Comparison of ENCODE assay signal across 9 mouse cellular contexts in genomic region chr7:141047581-141048225, GRCm38 (mm10). TPM values are rescaled to one million over a fixed set of nuclear protein-coding genes. Genes with fewer than 3 reads are reported as not detected.
DNase-seq lines count a peak whose midpoint lies in the region; ATAC-seq and TF ChIP-seq lines count a peak whose summit lies in the region.
"Had no signal": no experiment of that assay in that cellular context is flagged by ENCODE, and none has a peak within 500 bp of the region (broad histone marks: within the 10 kb centered on the region; RNA-seq: fewer than 3 reads in every experiment).

No protein-coding gene starts in this region.

- H3K9ac ChIP-seq in hindbrain, postnatal 0 days (replicated peaks; ENCODE audit: low read length) = peak overlapping the region; percentile 28; the same call in 1 of the 2 replicates

- H3K36me3 ChIP-seq in hindbrain, postnatal 0 days (ENCODE audit: insufficient read depth, low read length) = no peaks in the 10 kb centered on the region

- no peaks in the 10 kb centered on the region for H3K9me3 ChIP-seq in hindbrain, postnatal 0 days (ENCODE audit: low read length)

- peak overlapping the region; percentile 84 for H3K4me2 ChIP-seq in hindbrain, postnatal 0 days (ENCODE audit: low read depth, low read length)

- TF ChIP-seq POLR2A in cortical plate, adult 2 months (IDR thresholded peaks at IDR 0.05; ENCODE audit: extremely low read depth, insufficient read depth, low read length) = peak; percentile 30; the same call in 1 of the 2 replicates

- ATAC-seq in hindbrain, postnatal 0 days = peak; percentile 92
- no peak for ATAC-seq in monocyte, adult 5-6 weeks (replicated peaks; ENCODE audit: insufficient number of reproducible peaks, low FRiP score, low TSS enrichment, poor library complexity, severe bottlenecking)

- peaks cover 5% of the 10 kb centered on the region for H3K4me1 ChIP-seq in cortical plate, adult 2 months (ENCODE audit: control insufficient read depth, insufficient read depth, low read length)
- H3K4me1 ChIP-seq in hindbrain, postnatal 0 days (ENCODE audit: insufficient read depth, low read length) = peaks cover 4% of the 10 kb centered on the region; the same call in 1 of the 2 replicates

- no peaks in the 10 kb centered on the region for H3K27me3 ChIP-seq in hindbrain, postnatal 0 days (ENCODE audit: insufficient read depth, low read length)

- intact Hi-C loops in gastrocnemius, postnatal 14 days (cut with DNase I; ENCODE audit: low total_unique reads) = loop anchor here (2.0 to 5.0 kb wide), 3 partner anchors 40 to 137 kb away; no protein-coding TSS in a partner anchor
- intact Hi-C loops in left cerebral cortex, adult 2 months (cut with DNase I) = loop anchor here (1.0 to 10.0 kb wide), 5 partner anchors 38 to 973 kb away; partner anchors contain the start of gene Scgb1c1

- H3K27ac ChIP-seq in cortical plate, adult 2 months (ENCODE audit: insufficient read depth, low read length) = peak overlapping the region; percentile 24; the same call in 1 of the 2 replicates
- peak overlapping the region; percentile 77 for H3K27ac ChIP-seq in hindbrain, postnatal 0 days
- peak overlapping the region; percentile 87 for H3K27ac ChIP-seq in left cerebral cortex, adult 2 months

- 6% methylated on average over 14 of the region's 19 CpGs for whole genome bisulfite sequencing in hindbrain, postnatal 0 days

- DNase-seq in adipocyte (ENCODE audit: low spot score) = peak; percentile 96
- peak; percentile 87 for DNase-seq in gastrocnemius, postnatal 14 days
- DNase-seq in hindbrain, postnatal 0 days (ENCODE audit: low spot score) = peak; percentile 78
- peak; percentile 63 to 67 for DNase-seq in left cerebral cortex, adult 2 months (ENCODE audit: extremely low spot score in 1 of 2, low spot score in 2 of 2)
- DNase-seq in lung, postnatal 36 days = peak; percentile 91
- DNase-seq in right cerebral cortex, postnatal 10 days (ENCODE audit: low spot score in 2 of 2) = peak; percentile 84 to 90

- H3K4me3 ChIP-seq in cortical plate, adult 2 months (ENCODE audit: insufficient read depth, low read length) = peak overlapping the region; percentile 6; the same call in 1 of the 2 replicates
- H3K4me3 ChIP-seq in hindbrain, postnatal 0 days (ENCODE audit: low read length) = peak overlapping the region; percentile 39
- peak overlapping the region; percentile 46 for H3K4me3 ChIP-seq in left cerebral cortex, adult 2 months

- TF ChIP-seq CTCF in cortical plate, adult 2 months (IDR thresholded peaks at IDR 0.05; ENCODE audit: extremely low read depth, insufficient read depth, low read length) = no peak
- TF ChIP-seq CTCF in hindbrain, postnatal 0 days (IDR thresholded peaks at IDR 0.05; ENCODE audit: low read depth) = no peak
- no peak for TF ChIP-seq CTCF in left cerebral cortex, adult 2 months (IDR thresholded peaks at IDR 0.05)

RNA-seq across cellular contexts. Expression of gene B4galnt4, which starts 13.2 kb away (rescaled TPM):
- polyA plus RNA-seq in cortical plate, adult 2 months (2012; rRNA removed) = 109 and 125 TPM in 2 replicates
- total RNA-seq in gastrocnemius, postnatal 14 days (2021) = under 1 TPM in 1 of 2 experiments, not detected in 1; 0.23 TPM
- 115 and 124 TPM in 2 replicates for total RNA-seq in hindbrain, postnatal 0 days (2014; rRNA removed)
- polyA plus RNA-seq in hindbrain, postnatal 0 days (2015; fragmentation: Nextera tagmentation; extraction: Ambion mirVana) = 41.8 and 46.2 TPM in 2 replicates
- total RNA-seq in left cerebral cortex, adult 2 months (2021) = 10 to 100 TPM; 87.4 to 95.9 TPM
- 0.10 TPM in 1 of 3 replicates, not detected in the others for total RNA-seq in monocyte, adult 5-6 weeks (2017)

RNA-seq across cellular contexts. Expression of gene Gm17387, which starts 18.8 kb away (rescaled TPM):
- not detected in 2 replicates for polyA plus RNA-seq in cortical plate, adult 2 months (2012; rRNA removed)
- not detected for total RNA-seq in gastrocnemius, postnatal 14 days (2021)
- total RNA-seq in hindbrain, postnatal 0 days (2014; rRNA removed) = not detected in 2 replicates
- polyA plus RNA-seq in hindbrain, postnatal 0 days (2015; fragmentation: Nextera tagmentation; extraction: Ambion mirVana) = not detected in 2 replicates
- total RNA-seq in left cerebral cortex, adult 2 months (2021) = not detected
- not detected in 3 replicates for total RNA-seq in monocyte, adult 5-6 weeks (2017)
- total RNA-seq: hematopoietic stem cell, adult 5-6 weeks had no signal

RNA-seq across cellular contexts. Expression of gene Ifitm6, which starts 30.0 kb away (rescaled TPM):
- 0.74 and 1.3 TPM in 2 replicates for polyA plus RNA-seq in cortical plate, adult 2 months (2012; rRNA removed)
- not detected for total RNA-seq in gastrocnemius, postnatal 14 days (2021)
- total RNA-seq in hindbrain, postnatal 0 days (2014; rRNA removed) = 0.37 and 0.50 TPM in 2 replicates
- 0.67 and 0.69 TPM in 2 replicates for polyA plus RNA-seq in hindbrain, postnatal 0 days (2015; fragmentation: Nextera tagmentation; extraction: Ambion mirVana)
- under 1 TPM in 1 of 2 experiments, not detected in 1; 0.57 TPM for total RNA-seq in left cerebral cortex, adult 2 months (2021)
- 268 to 573 TPM (median 450 TPM) in 3 replicates for total RNA-seq in monocyte, adult 5-6 weeks (2017)

RNA-seq across cellular contexts. Expression of gene Pkp3, which starts 30.3 kb away (rescaled TPM):
- polyA plus RNA-seq in cortical plate, adult 2 months (2012; rRNA removed) = 0.06 and 0.15 TPM in 2 replicates
- not detected for total RNA-seq in gastrocnemius, postnatal 14 days (2021)
- total RNA-seq in hindbrain, postnatal 0 days (2014; rRNA removed) = 0.58 TPM in 1 of 2 replicates, not detected in the other
- 0.29 TPM in 1 of 2 replicates, not detected in the other for polyA plus RNA-seq in hindbrain, postnatal 0 days (2015; fragmentation: Nextera tagmentation; extraction: Ambion mirVana)
- total RNA-seq in left cerebral cortex, adult 2 months (2021) = not detected
- 14.0 to 17.9 TPM (median 14.2 TPM) in 3 replicates for total RNA-seq in monocyte, adult 5-6 weeks (2017)

RNA-seq across cellular contexts. Expression of gene Ifitm3, which starts 37.1 kb away (rescaled TPM):
- 50.4 and 59.6 TPM in 2 replicates for polyA plus RNA-seq in cortical plate, adult 2 months (2012; rRNA removed)
- 10 to 100 TPM; 44.9 to 54.0 TPM for total RNA-seq in gastrocnemius, postnatal 14 days (2021)
- 29.3 and 41.7 TPM in 2 replicates for total RNA-seq in hindbrain, postnatal 0 days (2014; rRNA removed)
- 92.8 and 93.3 TPM in 2 replicates for polyA plus RNA-seq in hindbrain, postnatal 0 days (2015; fragmentation: Nextera tagmentation; extraction: Ambion mirVana)
- 10 to 100 TPM; 10.9 to 16.7 TPM for total RNA-seq in left cerebral cortex, adult 2 months (2021)
- 384 to 854 TPM (median 711 TPM) in 3 replicates for total RNA-seq in monocyte, adult 5-6 weeks (2017)

Comparison
In these comparisons a context has a peak if more than half of its experiments do, and no peak if none do; other contexts are left out.
1. H3K27ac ChIP-seq: peak in every context shown above with its lines; median percentile 87 in left cerebral cortex, adult 2 months; 77 in hindbrain, postnatal 0 days; 24 in cortical plate, adult 2 months.
2. RNA of gene B4galnt4, which starts 13.2 kb away (total RNA-seq): 115 to 124 TPM in hindbrain, postnatal 0 days and 87.4 to 95.9 TPM in left cerebral cortex, adult 2 months; 0.23 TPM in gastrocnemius, postnatal 14 days and 0.10 TPM in monocyte, adult 5-6 weeks; every median in the first group is over 10 times any median in the second.
3. RNA of gene Ifitm6, which starts 30.0 kb away (total RNA-seq): 268 to 573 TPM in monocyte, adult 5-6 weeks; 0.57 TPM in left cerebral cortex, adult 2 months, 0.37 to 0.50 TPM in hindbrain, postnatal 0 days and not detected in gastrocnemius, postnatal 14 days; every median in the first group is over 100 times any median in the second.
4. Peak in every context shown above with its lines, with median percentiles within 50 percentile points of each other: DNase-seq and H3K4me3 ChIP-seq.